Mouse (Mus musculus) testis, adult 10 weeks (tissue): Measurements from ENCODE around the gene Tsen54. TPM values are rescaled to one million over a fixed set of nuclear protein-coding genes. Genes with fewer than 3 reads are reported as not detected.

Experiments used
- polyA plus RNA-seq: library from polyadenylated mRNA; stranded (reverse); fragments of 350-450 nt; fragmentation: Illumina TruSeq; extraction: RNeasy Lipid Tissue Mini Kit (QIAGEN cat#74804); gene quantifications from one replicate; pipeline ENCODE4 v1.2.3, GENCODE M21; 2014; ENCODE audit warnings: low read depth, low replicate concordance

Tsen54 gene
- not detected for polyA plus RNA-seq

GRCm38 (mm10) chr11:115814605-115815450 lies at the start of gene Tsen54:
Tsen54 (plus strand) TSS chr11:115814724.

DNA sequence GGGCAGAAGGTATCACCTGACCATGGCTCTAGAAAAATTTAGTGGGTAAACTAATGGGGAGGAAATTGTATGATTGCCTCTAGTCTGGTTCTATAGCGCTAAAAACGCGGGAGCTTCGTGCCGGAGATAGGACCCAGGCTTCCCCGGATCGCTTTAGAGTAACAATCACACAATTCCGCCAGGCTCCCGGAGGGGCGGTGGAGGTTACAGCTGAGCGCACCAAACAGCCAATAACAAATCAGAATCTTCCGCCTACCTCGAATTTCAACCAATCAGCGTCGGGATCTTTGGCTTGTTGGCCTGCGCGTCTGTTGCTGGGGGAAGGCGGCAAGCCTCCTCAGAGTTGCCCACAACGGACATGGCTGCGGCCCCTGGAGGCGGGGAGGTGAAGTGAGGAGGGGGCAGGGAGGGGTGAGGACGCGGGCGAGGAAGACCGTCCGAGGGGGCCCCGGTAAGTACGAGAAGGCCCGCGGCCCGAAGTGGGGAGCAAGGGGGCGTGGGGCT lies 49.4 kb upstream of the Tsen54 start, which contains the start of gene Tmem94:
Gene Tmem94, plus strand, starts transcription at position 331 of the 504 bp plus-strand sequence.

DNA sequence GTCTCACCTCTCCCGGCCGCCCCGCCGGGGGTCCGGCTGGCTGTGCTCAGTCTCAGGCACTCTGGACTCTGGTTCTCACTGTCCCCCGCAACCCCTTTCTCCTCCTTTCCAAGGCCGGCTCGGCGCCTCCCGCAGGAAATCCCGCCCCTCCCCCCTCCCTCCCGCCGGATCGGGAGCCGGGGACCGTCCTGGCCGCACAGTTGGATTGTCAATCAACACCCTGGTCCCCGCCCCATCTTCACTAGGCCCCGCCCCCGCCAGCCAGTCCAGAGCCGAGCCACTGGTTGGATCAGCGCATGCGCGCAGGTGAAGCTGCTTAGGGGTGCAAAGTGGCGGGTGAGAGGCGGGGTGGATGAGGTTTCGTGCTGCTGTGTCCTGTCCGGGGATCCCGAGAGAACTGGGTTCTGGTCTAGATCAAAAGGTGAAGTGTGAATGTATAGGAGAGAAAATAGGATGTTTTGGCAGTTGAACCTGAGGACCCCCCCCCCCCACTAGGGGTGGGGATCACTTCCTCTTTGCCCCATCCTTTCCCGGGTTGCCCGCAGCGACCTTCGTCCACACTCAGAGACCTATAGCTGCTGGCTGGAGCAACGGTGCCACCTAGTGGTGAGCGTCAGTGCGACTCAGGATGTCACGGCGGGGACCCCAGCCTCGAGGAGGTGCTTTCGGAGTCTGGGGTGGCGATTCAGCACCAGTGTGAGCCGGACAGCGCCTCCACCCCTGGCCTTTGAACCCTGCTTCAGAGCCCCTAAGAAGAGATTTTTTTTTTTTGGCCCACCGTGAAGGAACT lies 822 bp upstream of the Tsen54 start, which contains the start of gene Caskin2:
Gene Caskin2, minus strand, starts transcription at position 133 of the 790 bp plus-strand sequence.

DNA sequence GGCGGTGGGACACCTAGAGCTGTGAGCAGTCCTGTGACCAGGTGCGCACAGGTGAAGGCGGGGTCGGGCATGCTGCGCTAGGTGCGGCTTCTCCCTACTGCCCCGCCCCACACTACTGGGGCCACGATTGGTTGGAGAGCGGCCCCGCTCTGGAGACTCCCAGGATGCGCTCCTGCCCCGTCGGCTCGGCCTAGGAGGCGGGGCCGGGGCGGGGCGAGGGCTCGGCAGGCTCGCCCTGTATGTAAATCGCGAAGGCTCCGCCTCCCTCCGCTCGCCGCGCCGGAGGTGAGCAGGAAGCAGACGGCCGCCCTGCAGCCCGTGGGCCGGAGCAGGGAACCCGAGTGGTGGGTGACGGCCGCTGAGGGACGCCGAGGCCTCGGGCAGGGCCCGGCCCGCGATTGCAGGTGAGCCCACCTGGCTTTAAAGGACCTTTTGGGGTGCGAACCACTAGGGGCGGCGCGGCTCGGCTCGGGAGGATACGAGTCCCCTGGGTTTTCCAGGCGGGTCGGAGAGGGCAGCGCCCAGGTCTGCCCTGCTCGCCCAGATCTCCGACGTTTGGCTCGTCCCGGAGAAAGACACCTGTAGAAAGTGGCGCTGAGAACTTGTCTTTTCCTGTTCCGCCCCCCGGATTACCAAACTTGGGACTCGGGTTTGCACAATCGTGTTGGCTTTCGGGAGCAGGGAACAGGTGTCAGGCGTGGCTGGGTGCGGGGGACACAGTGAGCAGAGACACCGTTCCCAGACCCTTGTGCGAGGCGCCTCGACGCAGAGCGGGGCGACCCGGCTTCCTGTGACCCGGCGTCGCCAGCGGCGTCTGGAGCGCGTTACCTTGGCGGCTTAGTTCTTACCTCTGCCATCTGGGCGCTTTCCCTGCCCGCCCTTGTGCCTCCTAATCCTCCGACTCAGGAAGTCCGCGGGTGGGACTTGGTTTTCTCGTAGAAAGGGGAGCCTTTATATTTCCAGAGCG lies 9.5 kb downstream of the Tsen54 start, which contains the start of gene Llgl2:
Gene Llgl2, plus strand, starts transcription at position 276 of the 967 bp plus-strand sequence.

GRCm38 (mm10) chr11:115858354-115858753 lies 43.8 kb downstream of the Tsen54 start, which contains the start of gene Myo15b:
Myo15b (plus strand) TSS chr11:115858406.

Other genes with a start within 250 kb of the Tsen54 start
- gene Mrps7, start 210.8 kb upstream of the Tsen54 start, polyA plus RNA-seq, result 2.1 TPM
- 4.0 TPM for gene Gga3, start 210.7 kb upstream of the Tsen54 start, polyA plus RNA-seq
- gene Mif4gd, start 201.8 kb upstream of the Tsen54 start, polyA plus RNA-seq, result 80.0 TPM
- 1.8 TPM for gene Slc25a19, start 186.4 kb upstream of the Tsen54 start, polyA plus RNA-seq
- 12.9 TPM for gene Grb2, start 106.1 kb upstream of the Tsen54 start, polyA plus RNA-seq
- 1.6 TPM for gene Tmem94, start 49.3 kb upstream of the Tsen54 start, polyA plus RNA-seq
- 0.13 TPM for gene Caskin2, start 1.1 kb upstream of the Tsen54 start, polyA plus RNA-seq
- not detected for gene Llgl2, start 9.3 kb downstream of the Tsen54 start, polyA plus RNA-seq
- 1.1 TPM for gene Myo15b, start 43.7 kb downstream of the Tsen54 start, polyA plus RNA-seq
- not detected for gene Smim5, start 85.2 kb downstream of the Tsen54 start, polyA plus RNA-seq
- gene Smim6, start 97.3 kb downstream of the Tsen54 start, polyA plus RNA-seq, result 5.2 TPM
- gene Sap30bp, start 118.6 kb downstream of the Tsen54 start, polyA plus RNA-seq, result 8.4 TPM
- gene Recql5, start 118.8 kb downstream of the Tsen54 start, polyA plus RNA-seq, result 3.5 TPM
- not detected for gene Itgb4, start 160.0 kb downstream of the Tsen54 start, polyA plus RNA-seq
- gene Galk1, start 198.0 kb downstream of the Tsen54 start, polyA plus RNA-seq, result not detected
- 711 TPM for gene H3f3b, start 213.2 kb downstream of the Tsen54 start, polyA plus RNA-seq
- 6.0 TPM for gene Unk, start 215.6 kb downstream of the Tsen54 start, polyA plus RNA-seq